Mouse (Mus musculus) erythroblast, embryonic 14.5 days (primary cell): ENCODE results near the gene Prnd.

Experiments used
- GATA1 ChIP-seq: IDR thresholded peaks from 2 replicates; pipeline ENCODE4 v1.6.1; 2012; ENCODE audit warnings: low read length, inconsistent platforms, mixed read lengths
- TAL1 ChIP-seq: IDR thresholded peaks from 3 replicates; pipeline ENCODE4 v1.6.1; 2012; ENCODE audit warnings: low read length, inconsistent platforms, mixed read lengths

DNA sequence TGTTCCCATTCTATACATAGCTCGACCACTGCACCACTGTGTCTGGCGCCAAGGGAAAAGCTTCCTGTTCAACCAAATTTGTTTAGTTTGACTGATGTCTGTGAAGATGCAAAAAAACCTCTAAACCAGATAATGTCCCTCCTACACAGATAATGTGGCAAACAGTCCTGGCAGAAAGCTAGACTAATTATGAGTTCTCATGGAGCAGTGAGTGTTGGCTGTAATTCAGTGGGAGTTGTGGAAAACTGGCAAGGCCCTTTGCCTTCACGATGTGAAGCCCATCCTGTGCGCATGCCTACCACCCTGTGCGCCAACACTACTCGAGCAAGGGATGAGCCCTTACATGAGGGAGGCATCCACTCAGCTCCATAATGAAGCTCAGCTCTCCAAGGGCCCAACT lies 4.9 kb upstream of the Prnd start:
- TF ChIP-seq TAL1 (no peak), GATA1 (no peak)
